Mouse (Mus musculus) heart, adult 18-20 months (tissue): ENCODE measurements around the gene Psmd8. TPM values are rescaled to one million over a fixed set of nuclear protein-coding genes. Genes with fewer than 3 reads are reported as not detected.
"Not testable (repeated sequence)": the region's sequence is repeated elsewhere in the genome, so short reads cannot be mapped to it uniquely, and the experiment has no call there.

ENCODE experiments used
- DNase-seq, 2 experiments: peaks; one replicate each; pipeline ENCODE4 v3.0.0; 2021 to 2022; ENCODE audit warnings: mixed read lengths in 1 of 2
- long read RNA-seq, 2 experiments: library from polyadenylated mRNA; stranded (forward); transcript quantifications; one replicate each; pipeline ENCODE4 v2.0.0; 2021
- total RNA-seq, 2 experiments: library from RNA; stranded (reverse); gene quantifications; 2 replicates each; pipeline ENCODE4 v1.2.3; 2021

Psmd8 gene
- 100 to 1,000 TPM; 119 to 124 TPM for total RNA-seq
- long read RNA-seq, experiment 1, transcript Psmd8-202 (7 exons, 1,391 nt), result major isoform, 166 of 187 reads
- long read RNA-seq, experiment 1, partial matches to known transcripts, result 2 of 187 reads
- long read RNA-seq, experiment 1, other reads (novel, unspliced or antisense), result 19 of 187 reads
- long read RNA-seq, experiment 2, transcript Psmd8-202 (7 exons, 1,391 nt), result major isoform, 86 of 101 reads
- long read RNA-seq, experiment 2, partial matches to known transcripts, result 4 of 101 reads
- long read RNA-seq, experiment 2, other reads (novel, unspliced or antisense), result 11 of 101 reads

DNA sequence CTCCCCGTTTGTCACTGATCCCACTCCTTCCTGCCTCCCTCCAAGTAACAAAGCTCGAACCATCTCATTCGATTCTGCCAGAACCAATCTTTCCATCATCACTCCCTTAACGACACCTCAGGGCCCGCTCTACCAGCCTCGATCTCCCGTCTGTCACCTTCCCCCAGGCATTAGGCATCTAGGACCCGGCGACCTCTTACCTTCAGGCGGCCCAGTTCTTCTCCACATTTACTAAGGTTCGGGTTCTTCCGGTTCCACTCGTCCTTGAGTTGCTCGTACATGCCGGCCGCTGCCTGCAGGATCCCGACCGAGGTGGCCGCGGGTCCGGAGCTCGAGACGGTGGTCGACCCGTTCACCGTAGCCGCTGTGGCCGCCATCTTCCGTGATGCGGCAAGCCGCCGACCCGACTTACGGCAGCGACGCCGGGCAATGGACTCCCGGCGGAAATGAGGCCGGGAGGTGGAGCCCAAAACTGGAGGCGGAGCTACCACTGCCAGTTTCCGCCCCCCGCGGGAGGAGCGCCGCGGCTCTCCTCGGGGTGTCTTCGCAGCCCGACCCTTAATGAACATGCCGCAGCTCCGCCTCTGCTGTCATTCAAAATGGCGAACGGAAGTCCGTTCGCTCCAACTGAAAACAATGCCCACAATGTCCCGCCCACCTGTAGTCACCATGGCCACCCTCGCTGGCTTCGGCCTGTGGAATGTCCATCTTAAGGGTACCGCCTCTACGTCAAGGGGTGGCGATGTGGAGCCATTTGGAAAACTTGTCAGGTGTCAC lies at the start of gene Psmd8:
Psmd8 (minus strand) TSS at position 625 of the 777 bp plus-strand sequence.
- DNase-seq, result peak; percentile 96 to 99

GRCm38 (mm10) chr7:29228202-29228601 lies 47.7 kb upstream of the Psmd8 start:
- peak in 1 of 2 experiments; percentile 50 for DNase-seq

DNA sequence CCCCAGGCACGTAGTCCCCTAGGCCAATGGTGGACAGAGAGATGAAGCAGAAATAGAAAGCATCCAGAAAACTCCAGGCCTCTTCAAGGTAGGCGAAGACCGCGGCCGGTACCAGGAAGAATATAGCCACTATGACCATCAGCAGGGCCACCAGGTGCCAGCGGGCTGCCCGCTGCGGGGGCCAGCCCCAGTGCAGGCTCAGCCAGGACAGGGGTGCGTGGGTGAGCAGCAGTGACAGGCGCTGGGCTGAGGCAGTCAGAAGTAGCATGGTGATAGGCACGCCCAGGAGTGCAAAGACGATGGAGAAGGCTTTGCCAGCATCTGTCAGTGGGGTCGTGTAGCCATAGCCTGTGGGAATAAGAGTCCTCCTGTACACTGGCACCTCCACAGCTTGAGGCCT lies 45.0 kb upstream of the Psmd8 start:
- DNase-seq, result no peak

DNA sequence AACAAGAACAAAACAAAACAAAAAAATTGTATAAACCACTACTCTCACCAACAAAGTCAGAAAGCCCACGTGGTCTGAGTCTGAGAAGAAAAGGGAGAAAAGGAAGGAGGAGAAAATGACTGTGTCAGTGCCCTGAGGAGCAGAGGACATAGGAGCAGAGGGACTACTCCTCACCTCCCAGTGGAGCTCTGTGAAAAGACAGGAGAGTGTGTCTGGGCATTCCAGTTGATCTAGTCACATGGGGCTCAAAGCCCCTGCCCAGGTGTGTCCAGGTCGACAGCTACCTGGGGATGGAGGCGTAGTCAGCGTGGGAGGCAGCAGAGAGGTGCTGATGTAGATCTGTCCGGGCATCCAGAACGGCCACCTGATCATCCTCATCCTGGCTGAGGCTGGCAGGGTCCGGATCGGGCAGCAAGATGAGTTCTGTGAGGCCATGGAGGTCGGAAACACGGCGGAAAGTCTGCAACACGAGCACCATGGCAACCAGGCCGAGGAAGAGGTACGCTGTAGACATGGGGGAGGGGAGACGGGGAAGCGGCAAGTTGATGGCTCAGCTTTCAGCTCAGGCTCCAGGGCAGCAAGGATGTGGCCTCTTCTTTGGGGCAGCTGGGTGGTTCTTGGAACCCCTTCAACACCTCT lies 44.4 kb upstream of the Psmd8 start:
- DNase-seq, result no peak

DNA sequence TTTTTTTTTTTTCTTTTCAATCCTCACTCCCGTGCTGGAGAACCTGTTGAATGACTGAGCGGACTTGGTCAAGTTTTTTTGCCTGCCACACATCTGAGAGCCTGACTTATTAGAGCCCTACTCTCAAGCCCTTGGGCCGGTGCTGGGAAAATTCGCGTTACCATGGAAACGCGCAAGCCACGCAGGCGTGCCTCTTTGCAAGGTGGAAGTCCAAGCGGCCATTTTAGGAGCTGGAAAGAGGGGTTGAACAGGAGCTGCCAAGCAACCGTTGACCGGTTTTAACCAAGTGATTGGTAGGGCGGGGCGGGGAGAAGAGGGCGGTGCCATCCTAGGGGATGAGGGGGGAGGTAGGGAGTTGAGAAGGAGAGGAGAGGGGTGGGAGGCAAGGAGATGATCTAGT lies 34.3 kb upstream of the Psmd8 start:
- DNase-seq, result no peak

GRCm38 (mm10) chr7:29214236-29214635 lies 33.7 kb upstream of the Psmd8 start:
- no peak for DNase-seq

- DNase-seq, result no peak
Observed at GRCm38 (mm10) chr7:29213675-29214082, 33.2 kb upstream of the Psmd8 start, which contains the start of gene Catsperg1. Gene Catsperg1, minus strand, starts transcription at chr7:29214035.

DNA sequence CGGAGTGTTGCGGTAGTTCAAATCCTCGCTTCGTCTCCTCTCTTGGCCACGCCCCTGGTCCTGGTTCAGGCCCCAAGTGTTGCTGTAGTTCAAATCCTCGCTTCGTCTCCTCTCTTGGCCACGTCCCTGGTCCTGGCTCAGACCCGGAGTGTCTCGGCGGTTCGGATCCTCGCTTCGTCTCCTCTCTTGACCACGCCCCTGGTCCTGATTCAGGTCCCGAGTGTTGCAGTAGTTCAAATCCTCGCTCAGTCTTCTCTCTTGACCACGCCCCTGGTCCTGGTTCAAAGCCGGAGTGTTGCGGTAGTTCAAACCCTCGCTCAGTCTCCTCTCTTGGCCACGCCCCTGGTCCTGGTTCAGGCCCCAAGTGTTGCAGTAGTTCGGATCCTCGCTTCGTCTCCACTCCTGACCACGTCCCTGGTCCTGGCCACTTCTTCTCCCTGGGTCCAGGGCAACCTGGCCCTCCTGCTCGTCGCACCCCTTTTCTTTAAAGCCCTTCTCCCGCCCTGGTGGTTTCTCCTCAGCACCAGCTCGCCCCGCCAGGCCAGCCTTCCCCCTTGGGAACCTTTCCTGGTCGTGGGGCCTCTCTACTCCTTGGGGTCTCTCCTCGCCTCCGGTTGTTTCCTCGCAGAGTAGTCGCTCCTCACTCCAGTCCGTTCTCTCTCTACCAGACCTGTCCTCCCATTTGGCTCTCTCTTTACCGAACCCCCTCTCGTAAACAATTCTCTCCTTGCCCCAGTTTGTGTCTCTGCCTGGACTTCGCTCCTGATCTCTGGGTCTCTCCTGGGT lies 32.5 kb upstream of the Psmd8 start:
- DNase-seq, result not testable (repeated sequence)

DNA sequence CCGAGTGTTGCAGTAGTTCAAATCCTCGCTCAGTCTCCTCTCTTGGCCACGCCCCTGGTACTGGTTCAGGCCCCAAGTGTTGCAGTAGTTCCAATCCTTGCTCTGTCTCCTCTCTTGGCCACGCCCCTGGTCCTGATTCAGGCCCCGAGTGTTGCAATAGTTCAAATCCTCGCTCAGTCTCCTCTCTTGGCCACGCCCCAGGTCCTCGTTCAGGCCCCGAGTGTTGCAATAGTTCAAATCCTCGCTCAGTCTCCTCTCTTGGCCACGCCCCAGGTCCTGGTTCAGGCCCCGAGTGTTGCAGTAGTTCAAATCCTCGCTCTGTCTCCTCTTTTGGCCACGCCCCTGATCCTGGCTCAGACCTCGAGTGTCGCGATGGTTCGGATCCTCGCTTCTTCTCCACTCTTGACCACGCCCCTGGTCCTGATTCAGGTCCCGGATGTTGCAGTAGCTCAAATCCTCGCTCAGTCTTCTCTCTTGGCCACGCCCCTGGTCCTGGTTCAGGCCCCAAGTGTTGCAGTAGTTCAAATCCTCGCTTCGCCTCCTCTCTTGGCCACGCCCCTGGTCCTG lies 31.8 kb upstream of the Psmd8 start:
- peak in 1 of 2 experiments; percentile 20 for DNase-seq

DNA sequence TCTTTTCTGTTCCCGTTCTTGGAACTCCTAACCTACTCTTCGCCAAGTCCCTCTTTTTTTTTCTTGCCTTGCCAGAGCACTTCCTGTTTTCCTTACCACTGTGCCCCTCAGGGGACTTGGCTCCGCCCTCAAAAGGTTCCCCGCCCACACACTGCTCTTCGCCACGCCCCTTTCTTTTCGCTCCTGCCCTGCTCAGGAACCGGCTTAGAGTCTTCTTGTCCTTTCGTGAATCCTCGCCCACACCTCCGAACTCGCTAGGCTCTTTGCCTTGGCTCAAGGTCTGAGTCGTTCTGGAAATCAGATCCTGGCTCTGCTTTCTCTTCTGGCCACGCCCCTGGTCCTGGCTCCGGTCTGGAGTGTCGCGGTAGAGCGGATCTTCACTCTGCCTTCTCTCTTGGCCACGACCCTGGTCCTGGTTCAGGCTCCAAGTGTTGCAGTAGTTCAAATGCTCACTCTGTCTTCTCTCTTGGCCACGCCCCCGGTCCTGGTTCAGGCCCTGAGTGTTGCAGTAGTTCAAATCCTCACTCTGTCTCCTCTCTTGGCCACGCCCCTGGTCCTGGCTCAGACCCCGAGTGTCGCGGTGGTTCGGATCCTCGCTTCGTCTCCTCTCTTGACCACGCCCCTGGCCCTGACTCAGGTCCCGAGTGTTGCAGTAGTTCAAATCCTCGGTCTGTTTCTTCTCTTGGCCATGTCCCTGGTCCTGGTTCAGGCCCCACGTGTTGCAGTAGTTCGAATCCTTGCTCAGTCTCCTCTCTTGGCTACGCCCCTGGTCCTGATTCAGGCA lies 31.1 kb upstream of the Psmd8 start:
- peak; percentile 92 to 94 for DNase-seq

- DNase-seq, result not testable (repeated sequence)
Observed at GRCm38 (mm10) chr7:29211013-29211412, 30.5 kb upstream of the Psmd8 start.

- no peak for DNase-seq
Observed at GRCm38 (mm10) chr7:29202577-29202976, 22.1 kb upstream of the Psmd8 start.

DNA sequence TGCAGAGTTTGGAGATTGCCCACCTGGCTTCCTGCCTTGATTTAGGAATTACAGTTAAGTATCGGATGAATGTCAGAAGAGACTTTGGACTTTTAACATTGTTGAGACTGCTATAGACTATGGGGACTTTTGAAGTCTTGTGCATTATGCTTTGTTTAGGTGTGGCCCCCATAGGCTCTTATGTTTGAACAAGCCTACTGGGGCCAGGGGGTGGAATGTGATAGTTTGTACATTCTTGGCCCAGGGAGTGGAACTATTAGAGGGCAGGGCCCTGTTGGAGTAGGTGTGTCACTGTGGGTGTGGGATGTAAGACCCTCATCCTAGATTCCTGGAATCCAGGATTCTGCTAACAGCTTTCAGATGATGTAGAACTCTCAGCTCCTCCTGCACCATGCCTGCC lies 13.7 kb upstream of the Psmd8 start:
- DNase-seq, result not testable (repeated sequence)

GRCm38 (mm10) chr7:29181323-29181722 lies 822 bp upstream of the Psmd8 start:
- not testable (repeated sequence) for DNase-seq

- no peak for DNase-seq
Observed at GRCm38 (mm10) chr7:29180854-29181236, 344 bp upstream of the Psmd8 start.

- DNase-seq, result peak in 1 of 2 experiments; percentile 18
Observed at GRCm38 (mm10) chr7:29179323-29179722, 1.2 kb downstream of the Psmd8 start.

DNA sequence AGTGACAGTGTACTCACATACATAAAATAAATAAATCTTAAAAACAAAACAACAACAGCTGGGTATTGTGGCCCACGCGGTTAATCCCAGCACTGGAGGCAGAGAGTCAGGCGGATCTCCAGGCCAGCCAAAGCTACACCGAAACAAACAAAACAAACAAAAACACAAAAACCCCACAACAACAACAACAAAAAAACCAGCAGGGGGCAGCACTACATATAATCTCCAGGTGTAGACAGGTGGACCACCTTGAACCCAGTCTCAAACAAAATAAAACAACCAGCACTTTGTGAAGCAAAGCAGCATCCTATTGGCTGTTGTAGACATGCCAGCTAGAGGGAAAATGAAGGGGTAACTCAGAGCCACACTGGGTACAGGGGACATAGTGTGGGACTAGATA lies 2.4 kb downstream of the Psmd8 start:
- DNase-seq, result no peak

- DNase-seq, result no peak
Observed at GRCm38 (mm10) chr7:29172390-29173016, 8.0 kb downstream of the Psmd8 start.

DNA sequence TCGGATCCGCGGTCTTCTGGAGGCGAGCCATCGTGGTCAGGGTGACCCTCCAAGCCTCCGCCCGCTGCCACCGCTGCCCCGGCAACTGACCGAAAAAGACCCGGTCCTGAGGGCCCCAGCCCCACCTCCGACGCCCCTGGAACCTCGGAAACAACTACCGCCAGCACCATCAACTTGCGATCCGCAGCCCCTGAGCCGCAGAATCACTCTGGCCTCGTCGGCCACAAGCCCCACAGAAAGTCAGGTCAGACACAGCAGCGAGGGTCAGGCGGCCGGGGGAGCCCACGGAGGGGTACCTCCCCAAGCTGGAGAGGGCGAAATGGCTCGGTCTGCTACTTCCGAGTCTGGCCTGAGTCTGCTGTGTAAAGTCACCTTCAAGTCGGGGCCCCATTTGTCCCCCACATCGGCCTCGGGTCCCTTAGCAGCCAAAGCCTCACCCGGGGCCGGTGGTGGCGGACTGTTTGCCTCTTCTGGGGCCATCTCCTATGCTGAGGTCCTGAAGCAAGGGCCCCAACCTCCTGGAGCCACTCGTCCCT lies 8.9 kb downstream of the Psmd8 start:
- no peak for DNase-seq
